Mouse (Mus musculus) layer of hippocampus, adult 9-10 months (tissue): Measurements from ENCODE around the gene Chad.

Source experiments
- DNase-seq: peaks from one replicate; pipeline ENCODE4 v3.0.0; 2022; ENCODE audit warnings: low spot score

Chad gene

DNA sequence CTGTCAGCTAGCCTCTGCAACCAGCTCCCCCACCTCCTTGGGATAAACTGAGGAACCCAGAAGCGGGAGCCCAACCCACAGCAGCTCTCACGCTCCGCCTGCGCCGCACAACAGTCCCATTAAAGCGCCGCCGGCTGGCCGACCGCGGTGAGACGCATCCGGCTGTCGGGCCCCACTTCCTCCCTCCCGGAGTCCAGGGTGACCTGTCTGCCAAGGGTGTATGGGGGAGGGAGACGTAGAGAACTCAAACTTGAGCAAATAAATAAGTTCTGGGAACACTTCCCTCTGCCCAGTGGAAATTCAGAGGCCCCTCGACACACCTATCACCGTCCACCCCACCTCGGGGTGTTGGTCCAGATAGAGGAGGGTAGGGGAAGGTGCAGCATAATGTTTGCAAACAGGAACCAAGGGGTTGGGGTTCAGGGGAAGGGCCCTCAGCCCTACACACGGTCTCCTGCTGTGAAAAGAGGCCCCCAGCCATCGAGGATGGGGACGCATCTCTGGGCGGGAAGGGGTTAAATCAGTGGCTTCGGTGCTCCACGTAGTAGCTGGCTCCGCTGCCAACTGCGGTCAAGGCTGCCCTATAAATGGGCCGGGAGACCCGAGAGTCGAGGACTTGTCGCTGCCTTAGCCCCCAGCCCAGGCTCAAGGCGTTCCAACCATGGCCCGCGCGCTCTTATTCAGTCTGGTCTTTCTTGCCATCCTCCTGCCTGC, at the start of gene Chad:
Chad (plus strand) TSS at position 611 of the 714 bp plus-strand sequence.
- no peak for DNase-seq

DNA sequence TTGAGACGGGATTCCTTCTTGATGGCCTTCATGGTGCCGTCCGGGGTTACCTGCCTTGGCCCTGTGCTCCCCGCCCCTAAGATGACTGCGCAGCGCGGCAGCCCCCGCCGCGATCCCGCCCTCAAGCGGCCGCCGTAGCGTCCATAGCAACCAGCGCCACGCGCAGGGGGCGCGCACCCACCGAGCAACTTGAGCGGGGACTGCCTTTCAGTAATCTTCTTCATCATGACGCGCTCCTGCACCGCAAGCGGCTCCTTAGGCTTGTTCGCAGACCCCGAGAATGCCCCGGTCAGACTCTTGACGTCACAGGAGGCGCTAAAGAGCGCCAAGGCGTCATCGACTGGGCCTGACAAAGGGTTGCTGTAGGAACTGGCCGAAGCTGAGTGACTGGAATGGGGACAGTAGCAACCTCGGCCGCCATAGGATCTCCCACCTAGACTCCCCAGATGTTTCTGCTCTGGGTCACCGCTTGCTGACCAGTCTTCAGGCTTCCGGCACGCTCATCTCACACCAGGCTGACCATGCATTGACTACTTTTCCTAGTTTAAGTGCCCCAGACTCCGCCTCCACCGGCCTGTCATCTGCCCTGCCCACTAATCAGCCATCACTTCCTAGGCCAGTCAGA, 43.5 kb upstream of the Chad start, which contains the start of gene Mycbpap:
Mycbpap (minus strand) TSS at position 524 of the 625 bp plus-strand sequence.
- DNase-seq = no peak

DNA sequence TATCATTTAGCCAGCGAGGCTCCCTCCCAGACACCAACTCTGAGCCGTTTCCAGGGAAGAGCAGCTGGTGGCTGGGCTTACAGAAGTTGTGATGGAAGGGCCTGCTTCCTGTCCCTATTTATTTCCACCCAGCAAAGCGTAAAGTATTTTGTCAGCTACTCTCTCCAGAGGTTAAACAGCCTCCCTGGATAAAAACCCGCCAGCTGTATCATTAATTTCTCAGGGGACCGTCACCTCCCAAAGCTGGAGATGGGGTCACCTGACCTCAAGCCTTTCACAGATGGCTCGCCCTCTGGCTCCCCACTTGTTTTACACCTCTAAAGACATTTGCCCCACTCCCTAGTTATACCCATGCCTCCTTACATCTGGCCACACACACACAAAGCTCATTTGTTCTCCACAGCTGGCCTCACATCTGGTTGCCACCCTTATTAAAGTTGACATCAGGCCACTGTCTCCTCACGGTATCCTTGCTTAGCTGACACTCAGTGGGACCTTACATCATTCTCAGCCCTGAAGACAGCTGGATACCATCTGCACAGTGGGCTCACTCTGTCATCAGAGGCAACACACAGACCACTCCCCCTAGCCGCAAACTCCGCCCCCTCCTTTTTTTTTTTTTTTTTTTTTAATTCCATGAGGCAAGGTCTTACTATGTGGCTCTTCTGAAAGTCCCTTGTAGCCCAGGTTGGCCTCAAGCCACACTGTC, 38.5 kb upstream of the Chad start:
- DNase-seq = no peak

DNA sequence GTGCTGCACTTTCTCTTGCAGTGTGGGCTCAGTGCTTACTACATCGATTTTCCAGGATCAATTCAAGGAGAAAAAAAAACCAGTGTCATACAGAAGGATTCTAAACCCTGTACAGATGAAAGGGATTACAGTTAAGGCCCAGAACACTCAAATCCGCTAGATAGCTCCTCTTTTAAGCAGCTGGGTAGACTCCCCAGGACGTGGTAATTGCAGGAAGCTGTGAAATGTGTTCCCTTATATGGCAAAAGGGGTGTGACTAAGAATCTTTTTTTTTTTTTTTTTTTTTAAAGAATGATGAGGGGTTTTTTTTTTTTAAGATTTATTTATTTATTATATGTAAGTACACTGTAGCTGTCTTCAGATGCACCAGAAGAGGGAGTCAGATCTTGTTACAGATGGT, 36.0 kb upstream of the Chad start:
- DNase-seq = no peak

DNA sequence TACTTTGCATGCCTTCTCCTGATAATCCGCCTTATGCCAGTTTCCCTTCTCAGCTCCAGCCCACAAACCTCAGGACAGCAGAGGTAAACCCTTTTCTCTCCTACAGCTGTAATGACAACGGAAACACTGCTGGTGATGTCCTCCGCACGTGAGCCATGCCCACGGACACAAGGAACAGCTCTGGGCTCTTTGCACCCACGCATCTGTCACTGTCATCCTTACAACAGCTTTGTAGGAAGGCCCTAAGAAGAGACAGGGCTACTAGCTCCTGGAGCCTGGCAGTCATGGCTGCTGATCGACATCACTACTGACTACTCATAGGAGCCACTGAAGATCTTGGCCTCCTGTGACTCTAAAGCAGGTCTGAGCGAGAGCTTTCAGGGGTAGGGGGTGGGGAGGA, 31.7 kb upstream of the Chad start:
- DNase-seq = no peak

DNA sequence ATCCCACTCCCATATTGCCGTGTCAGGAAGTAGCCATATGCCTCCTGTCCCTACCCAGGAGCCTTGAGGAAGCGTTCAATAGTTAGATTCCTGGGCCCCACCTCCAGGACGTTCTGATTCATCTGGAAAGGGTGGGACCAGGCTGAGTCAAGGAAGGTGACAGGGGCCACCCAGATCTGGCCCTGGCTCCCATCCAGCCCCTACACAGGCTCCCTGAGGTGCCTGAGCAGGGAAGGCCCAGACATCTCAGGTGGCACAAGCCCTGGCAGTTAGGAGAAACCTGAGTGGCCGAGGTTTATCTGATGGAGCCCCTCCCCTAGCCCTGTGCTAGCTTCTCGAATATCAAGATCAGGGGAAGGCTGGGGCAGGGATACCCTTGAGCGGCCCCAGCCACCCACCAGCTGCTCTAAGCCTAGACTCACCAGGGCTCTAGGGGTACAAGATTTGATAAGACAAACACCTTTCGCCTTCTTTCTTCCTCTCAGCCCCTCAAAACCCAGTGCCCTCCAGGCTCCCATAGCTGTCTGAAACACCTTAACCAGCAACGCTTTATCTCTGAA, 26.0 kb upstream of the Chad start:
- no peak for DNase-seq

DNA sequence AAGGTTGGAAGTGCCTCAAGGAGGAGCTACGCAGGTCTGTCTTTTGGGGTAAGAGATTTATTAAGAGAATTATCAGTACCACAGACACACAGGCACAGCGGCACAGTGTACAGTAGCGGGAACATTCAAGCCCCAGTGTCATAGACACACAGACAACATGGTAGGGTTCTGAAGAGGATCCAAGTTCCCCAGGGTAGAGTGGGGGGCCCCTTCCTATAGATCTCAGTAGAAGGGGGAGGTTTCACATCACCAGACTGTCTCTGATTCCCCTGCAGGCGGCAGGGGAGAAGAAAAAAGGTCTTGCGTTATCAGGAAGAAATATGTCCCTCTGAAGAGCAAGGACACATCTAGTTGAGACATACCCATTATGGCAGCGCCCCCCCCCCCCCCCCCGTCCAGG, 25.1 kb upstream of the Chad start:
- no peak for DNase-seq

DNA sequence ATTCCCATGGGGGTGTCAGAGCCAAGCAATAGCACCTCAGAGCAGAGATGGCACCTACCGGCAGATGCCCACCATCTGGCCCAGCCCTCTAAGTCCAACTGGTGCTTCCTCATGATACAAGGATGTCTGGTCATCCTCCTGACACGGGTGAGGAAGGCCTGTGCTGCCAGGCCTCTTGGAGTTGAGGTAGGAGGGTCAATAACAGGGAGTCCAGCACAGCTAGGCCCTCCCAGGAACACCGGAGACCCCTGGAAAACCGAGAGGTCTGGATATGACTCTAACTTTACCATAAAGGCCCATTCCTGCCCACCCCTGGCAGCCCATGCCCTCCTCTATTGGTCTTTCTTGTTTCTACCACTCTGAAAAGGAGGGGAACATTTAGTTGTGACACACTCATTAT, 22.4 kb upstream of the Chad start:
- DNase-seq = no peak

DNA sequence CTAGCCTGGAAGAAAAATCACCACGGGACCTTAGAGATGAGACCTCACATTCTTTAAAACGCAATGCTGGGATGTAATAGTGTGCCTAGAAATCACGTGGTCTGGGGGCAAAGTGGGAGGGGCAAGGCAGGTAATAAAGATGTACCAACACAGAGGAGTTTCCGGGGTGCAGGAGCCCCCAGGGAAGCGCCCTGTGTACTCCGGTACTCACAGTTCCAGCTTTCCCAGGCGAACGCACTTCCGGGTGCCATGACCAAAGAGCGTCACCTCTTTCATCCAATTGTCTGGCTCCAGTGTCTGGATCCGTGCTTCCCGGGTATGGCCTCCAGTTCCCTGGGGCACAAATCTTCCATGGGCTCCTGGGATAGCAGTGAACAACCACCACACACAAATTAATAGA, 21.5 kb upstream of the Chad start:
- no peak for DNase-seq

DNA sequence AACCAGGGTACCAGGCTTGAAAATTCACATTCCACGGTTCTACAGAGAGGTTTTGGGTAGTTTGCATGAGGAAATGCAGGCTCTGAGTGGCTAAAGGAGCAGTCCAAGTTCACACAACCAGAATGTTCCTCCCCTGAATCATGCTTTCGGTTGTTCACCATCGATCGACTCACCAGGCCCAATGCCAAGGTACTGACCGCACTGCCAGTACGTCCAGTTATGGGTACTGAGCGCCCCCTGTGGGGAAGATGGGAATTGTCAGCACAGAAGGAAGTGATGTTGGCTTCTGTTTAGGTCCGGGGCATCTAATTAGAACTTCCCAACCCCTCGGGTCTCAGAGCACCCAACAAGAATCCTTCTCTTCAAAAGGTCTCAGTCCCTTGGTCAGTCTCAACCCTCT, 20.9 kb upstream of the Chad start:
- peak; percentile 92 for DNase-seq

DNA sequence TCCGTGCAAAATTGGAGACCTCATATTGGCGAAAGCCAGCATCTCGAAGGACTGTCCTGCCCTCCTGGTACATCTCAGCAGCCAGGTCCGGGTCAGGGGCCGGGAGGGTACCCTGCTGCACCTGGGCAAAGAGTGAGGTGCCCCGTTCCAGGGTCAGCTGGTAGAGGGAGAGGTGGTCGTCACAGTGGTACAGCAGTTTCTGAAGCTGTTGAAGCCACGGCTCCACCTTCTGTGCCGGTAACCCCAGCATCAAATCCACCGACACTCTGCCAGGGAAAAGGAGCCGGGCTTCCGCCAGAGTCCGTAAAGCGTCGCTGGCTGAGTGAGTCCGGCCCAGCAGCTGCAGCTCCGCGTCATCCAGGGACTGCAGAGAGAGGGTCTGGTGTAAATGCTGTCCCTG, 20.4 kb upstream of the Chad start:
- DNase-seq = no peak

DNA sequence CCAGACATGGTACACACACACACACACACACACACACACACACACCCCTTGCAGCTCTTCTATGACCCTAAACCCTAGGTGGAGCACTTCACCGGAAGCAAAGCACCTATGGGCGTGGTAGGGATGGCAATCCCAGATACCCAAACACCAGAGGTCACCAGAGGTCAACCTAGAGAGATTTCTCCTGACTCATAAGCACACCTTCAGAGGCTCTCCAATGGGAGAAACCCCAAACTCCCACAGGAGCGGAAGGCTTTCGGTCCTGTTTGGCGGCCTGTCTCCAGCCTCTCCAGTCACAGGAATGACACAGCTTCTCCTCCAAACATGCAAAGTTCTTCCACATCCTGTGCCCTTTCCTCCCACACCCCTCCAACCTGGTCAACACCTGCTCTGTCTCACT, 18.5 kb upstream of the Chad start:
- no peak for DNase-seq

DNA sequence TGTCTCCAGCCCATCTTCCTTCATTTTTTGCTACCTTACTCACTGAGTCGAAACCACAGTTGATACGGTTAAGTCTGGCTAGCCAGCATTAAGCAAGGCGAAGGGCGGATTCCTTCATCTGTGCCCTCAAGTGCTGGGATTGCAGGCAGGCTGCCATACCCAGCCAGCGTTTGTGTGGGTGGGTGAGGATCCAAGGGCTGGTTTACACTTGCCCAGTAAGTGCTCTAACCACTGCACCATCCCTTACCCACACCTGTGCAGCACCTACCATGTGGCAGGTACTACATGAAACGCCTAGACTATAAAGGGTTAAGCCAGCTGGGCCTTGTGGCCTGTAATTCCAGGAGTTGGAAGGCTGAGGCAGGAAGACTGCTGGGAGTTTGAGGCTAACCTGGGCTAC, 17.6 kb upstream of the Chad start:
- no peak for DNase-seq

DNA sequence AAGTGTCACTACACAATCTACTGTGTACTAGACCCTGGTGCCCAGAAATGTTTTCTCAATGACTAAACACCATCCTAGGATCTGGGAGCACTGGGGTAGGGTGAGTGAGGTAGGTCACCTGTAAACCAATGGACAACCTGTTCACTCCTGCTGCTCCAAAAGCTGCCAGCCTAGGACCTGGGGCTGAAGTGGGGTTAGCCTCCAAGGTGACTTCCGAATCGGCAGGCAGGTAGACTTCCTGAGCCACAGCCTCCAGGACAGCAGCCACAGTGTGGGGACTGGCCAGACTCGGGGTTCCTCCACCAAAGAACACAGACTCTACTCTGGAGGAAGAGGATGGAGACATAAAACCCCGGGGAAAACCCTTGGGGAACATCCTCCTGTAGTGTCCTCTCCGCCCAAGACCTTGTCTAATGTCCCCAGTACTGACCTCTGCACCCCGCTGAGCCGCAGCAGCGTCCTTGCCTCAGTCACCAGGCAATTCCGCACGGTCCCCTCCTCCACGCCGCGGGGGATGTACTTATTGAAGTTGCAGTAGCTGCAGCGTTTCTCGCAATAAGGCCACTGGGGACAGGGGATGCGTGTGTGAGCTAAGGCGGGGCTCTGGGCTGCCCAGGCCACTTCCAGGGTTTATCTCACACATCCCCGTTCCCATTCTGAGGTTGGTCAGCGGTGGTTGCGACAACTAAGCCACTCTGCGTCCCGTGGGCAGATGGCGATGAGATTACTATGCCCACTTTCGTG, 16.6 kb upstream of the Chad start:
- no peak for DNase-seq

DNA sequence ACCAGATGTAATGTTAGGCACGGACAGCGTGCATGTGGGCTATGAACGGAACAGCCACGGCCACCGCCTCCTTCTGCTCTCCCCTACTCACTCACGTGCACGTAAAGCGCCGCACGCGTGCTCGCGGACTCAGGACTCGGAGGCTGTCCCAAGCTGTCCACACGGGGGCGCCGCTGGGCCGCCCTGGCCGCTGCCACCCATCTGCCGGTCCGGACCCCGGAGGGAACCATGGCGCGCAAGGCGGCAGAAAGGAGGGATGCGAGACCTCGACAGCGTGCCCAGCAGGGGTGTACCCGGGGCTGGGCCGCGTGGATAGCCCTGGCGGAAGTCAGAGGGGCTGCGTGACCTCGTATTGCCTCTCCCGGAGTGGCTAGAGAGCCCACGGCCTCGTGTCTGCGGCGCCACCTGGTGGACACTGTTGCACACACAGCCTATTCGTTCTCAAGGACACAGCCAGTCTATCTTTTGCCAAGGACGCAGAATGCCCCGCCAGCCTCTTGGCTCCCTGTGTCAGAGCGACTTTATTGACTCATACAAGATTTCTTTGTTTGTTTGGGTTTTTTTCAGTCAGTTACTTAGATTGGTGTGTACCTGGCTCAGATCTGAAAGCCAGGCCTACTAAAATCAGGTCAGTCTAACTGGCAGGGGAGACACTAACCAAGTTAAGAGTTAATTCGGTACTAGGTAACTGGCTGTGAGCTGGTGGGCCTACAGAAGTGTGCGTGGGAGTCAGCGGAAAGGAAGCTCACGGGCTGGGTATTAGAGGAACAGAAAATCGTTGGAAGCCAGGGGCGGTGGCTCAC, 15.8 kb upstream of the Chad start, which contains the start of gene Rsad1:
Rsad1 (minus strand) TSS at position 368 of the 803 bp plus-strand sequence.
- DNase-seq = peak; percentile 97

DNA sequence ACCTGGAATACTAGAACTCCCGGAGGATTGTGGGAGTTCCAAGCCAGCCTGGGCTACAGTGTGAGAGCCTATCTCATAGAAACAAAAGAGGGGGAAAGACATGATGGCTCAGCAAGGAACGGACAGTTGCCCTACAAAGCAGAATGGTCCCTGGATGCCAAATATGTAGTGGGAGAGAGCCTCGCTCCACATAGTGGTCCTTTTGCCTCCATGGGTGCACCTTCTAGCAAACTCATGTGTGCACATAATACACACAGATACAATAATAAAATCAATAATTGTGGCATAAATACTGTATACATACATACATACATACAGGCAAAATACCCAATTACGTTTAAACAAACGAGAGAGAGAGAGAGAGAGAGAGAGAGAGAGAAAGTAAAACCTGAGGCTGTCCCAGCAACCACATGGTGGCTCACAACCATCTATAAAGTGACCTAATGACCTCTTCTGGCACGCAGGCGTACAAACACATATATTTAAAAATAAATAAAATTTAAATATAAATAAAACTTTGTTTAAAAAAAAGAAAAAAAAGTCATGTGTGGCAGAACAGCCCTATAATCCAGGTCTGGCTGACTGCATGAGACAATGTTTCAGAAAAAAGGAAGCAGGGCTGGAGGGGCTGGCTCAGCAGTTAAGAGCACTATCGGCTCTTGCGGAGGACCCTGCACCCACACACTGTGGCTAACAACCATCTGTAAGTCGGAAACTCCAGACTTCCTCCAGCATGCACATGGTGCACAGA, 15.0 kb upstream of the Chad start:
- no peak for DNase-seq

DNA sequence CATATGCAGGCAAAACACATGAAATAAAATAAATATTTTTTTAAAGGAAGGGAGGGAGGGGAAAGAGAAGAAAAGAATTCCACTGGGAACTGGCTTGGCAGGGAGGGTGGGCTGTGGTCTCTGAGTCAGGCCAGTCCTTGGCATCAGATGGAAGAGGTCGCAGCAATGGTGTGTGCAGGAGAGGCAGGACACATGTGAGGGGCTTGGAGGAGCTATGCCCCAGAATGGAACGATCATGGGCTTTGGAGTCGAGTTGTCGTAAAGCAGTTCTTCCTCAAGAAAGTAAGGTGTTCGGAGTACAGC, 14.5 kb upstream of the Chad start:
- no peak for DNase-seq

DNA sequence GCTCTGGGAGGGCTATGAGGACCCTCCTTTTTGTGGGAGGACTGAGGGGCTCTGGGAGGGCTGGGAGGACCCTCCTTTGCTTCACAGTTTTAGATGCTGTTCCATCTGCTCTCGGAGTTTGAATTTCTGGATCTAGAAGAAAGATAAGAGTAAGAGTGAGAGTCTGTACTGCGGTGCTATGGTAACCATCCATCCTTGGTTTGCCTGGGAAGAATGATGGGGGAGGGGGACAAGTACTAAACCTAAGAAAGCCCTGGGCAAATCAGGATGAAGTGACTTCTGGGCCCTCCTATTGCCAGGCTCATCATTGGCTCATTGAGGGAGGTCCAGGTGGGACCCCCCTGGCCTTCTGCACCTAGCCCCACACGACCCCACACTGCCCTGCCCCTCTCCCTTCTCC, 6.6 kb upstream of the Chad start:
- DNase-seq = no peak

DNA sequence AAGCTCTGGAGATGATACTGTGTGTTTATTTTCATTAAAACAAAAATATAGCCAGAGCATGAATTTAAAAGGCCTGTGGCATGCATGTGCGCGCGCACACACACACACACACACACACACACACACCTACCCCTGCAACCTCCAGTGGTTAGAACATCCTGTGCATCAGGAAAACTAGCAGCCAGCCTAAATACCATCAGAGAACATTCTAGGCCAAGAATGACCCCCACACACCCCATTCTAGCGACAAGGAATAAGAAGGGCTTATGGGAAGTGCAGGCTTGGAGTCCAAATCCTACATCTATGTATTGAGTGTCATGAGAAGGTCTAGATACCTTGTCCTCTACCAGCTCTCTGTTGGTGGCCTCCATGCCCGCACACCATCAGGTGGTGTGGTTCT, 1.5 kb upstream of the Chad start:
- no peak for DNase-seq

DNA sequence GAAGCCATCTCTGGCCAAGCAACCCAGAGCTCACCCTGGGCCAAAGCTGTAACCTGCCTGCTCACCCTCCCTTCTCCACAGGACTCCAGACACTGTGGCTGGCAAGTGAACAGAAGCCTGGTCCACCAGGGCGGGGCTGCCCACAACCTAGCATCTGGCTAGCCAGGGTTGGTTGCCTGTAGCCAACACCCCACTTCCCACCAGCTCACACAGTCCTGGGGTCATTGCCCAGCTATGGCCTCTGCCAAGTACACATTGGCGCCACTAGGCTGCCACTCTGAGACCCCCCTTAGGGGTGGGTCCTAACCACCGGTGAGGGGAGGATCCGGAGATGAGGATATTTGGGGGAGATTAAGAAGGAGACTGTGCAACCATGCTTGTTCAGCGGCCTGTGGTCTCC, 1.0 kb upstream of the Chad start:
- DNase-seq = no peak

DNA sequence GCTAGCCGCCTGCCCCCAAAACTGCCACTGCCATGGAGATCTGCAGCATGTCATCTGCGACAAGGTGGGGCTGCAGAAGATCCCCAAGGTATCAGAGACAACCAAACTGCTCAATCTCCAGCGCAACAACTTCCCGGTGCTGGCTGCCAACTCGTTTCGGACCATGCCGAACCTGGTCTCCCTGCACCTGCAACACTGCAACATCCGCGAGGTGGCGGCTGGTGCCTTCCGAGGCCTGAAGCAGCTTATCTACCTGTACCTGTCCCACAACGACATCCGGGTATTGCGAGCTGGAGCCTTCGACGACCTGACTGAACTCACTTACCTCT, 268 bp downstream of the Chad start:
- DNase-seq = no peak
